Mouse (Mus musculus) small intestine, adult 2 months (tissue): ENCODE data around the gene Il15. TPM values are rescaled to one million over a fixed set of nuclear protein-coding genes. Genes with fewer than 3 reads are reported as not detected.

Experiments used
- H3K27ac ChIP-seq: fragments of 200-500 bp; 2 replicates; pipeline ENCODE4 v1.5.1; 2012; ENCODE audit warnings: low read depth, low read length, control low read depth, inconsistent platforms; ENCODE audit not compliant: insufficient read depth
- H3K27me3 ChIP-seq: fragments of 200-500 bp; 2 replicates; pipeline ENCODE4 v1.6.1; 2012; ENCODE audit warnings: mild to moderate bottlenecking, moderate library complexity, low read length, inconsistent platforms; ENCODE audit not compliant: control insufficient read depth, insufficient read depth
- H3K36me3 ChIP-seq: fragments of 200-500 bp; 2 replicates; pipeline ENCODE4 v1.6.1; 2012; ENCODE audit warnings: mild to moderate bottlenecking, low read length, control low read depth, inconsistent platforms; ENCODE audit not compliant: control insufficient read depth, insufficient read depth
- H3K4me1 ChIP-seq: fragments of 200-500 bp; 2 replicates; pipeline ENCODE4 v1.6.1; 2012; ENCODE audit warnings: low read length, inconsistent platforms, mixed read lengths; ENCODE audit not compliant: control insufficient read depth, insufficient read depth, insufficient read length
- H3K4me3 ChIP-seq: fragments of 200-500 bp; 2 replicates; pipeline ENCODE4 v1.5.1; 2012; ENCODE audit warnings: low read depth, mild to moderate bottlenecking, control low read depth, inconsistent platforms, low read length, moderate library complexity
- CTCF ChIP-seq: fragments of 200-500 bp; IDR thresholded peaks from 2 replicates; pipeline ENCODE4 v1.5.1; 2012; ENCODE audit warnings: low read depth, mild to moderate bottlenecking, control low read depth, inconsistent platforms, low read length, moderate library complexity, mixed read lengths; ENCODE audit not compliant: insufficient replicate concordance, insufficient read length; ENCODE audit errors: extremely low read depth
- POLR2A ChIP-seq: fragments of 200-500 bp; IDR thresholded peaks from 2 replicates; pipeline ENCODE4 v1.6.1; 2012; ENCODE audit warnings: low read depth, mild to moderate bottlenecking, control low read depth, inconsistent platforms, low read length, moderate library complexity
- WGBS: fragments of 180-500 bp; shearing (Covaris S2); methylation state at CpG from one replicate; pipeline ENCODE4 v1.1.7; 2018; 5-methylcytosine and 5-hydroxymethylcytosine counted together
- polyA plus RNA-seq: library from polyadenylated mRNA; depleted of rRNA; stranded (reverse); fragments of >200 nt; gene quantifications from 2 replicates; pipeline ENCODE4 v1.2.3, GENCODE M21; 2012

Gene Il15
- polyA plus RNA-seq, 1 experiment, result 27.2 TPM

- 15% methylated on average over 1 of the region's 1 CpGs for WGBS
- Histone ChIP-seq H3K27ac (no peak overlapping the region), H3K36me3 (peaks cover 10% of the 10 kb centered on the region), H3K4me1 (peaks cover 8% of the 10 kb centered on the region; the same call in 1 of the 2 replicates), H3K27me3 (no peaks in the 10 kb centered on the region), H3K4me3 (no peak overlapping the region)
- TF ChIP-seq POLR2A (no peak), CTCF (no peak)
These were observed 15.4 kb downstream of the Il15 start for GRCm38 (mm10) chr8:82387614-82388013.

GRCm38 (mm10) chr8:82385867-82386266 lies 17.2 kb downstream of the Il15 start:
- no peak for TF ChIP-seq CTCF
- TF ChIP-seq POLR2A, result no peak
- Histone ChIP-seq H3K4me3 (no peak overlapping the region), H3K27me3 (no peaks in the 10 kb centered on the region), H3K36me3 (peaks cover 6% of the 10 kb centered on the region), H3K4me1 (peaks cover 7% of the 10 kb centered on the region; the same call in 1 of the 2 replicates), H3K27ac (no peak overlapping the region)

- no peak overlapping the region for H3K4me3 ChIP-seq
- H3K27me3 ChIP-seq, result no peaks in the 10 kb centered on the region
- peaks cover 7% of the 10 kb centered on the region; the same call in 1 of the 2 replicates for H3K4me1 ChIP-seq
- TF ChIP-seq POLR2A, result no peak
- TF ChIP-seq CTCF, result no peak
- H3K27ac ChIP-seq, result peak overlapping the region; percentile 28; the same call in 1 of the 2 replicates
- 26% methylated on average over 11 of the region's 11 CpGs for whole genome bisulfite sequencing
- peaks cover 5% of the 10 kb centered on the region for H3K36me3 ChIP-seq
These were observed 18.4 kb downstream of the Il15 start for GRCm38 (mm10) chr8:82384458-82385234.

- WGBS, result 62% methylated on average over 3 of the region's 3 CpGs
These were observed 19.7 kb downstream of the Il15 start for GRCm38 (mm10) chr8:82383346-82383745.

GRCm38 (mm10) chr8:82382316-82382715 lies 20.7 kb downstream of the Il15 start:
- 63% methylated on average over 2 of the region's 2 CpGs for WGBS
- Histone ChIP-seq H3K27ac (no peak overlapping the region), H3K4me1 (peaks cover 7% of the 10 kb centered on the region; the same call in 1 of the 2 replicates), H3K36me3 (peaks cover 13% of the 10 kb centered on the region), H3K4me3 (no peak overlapping the region), H3K27me3 (no peaks in the 10 kb centered on the region)
- no peak for TF ChIP-seq POLR2A
- TF ChIP-seq CTCF, result no peak

More at GRCm38 (mm10) chr8:82383346-82383745, 19.7 kb downstream of the Il15 start:
- H3K4me1 ChIP-seq, result peaks cover 7% of the 10 kb centered on the region; the same call in 1 of the 2 replicates
- no peaks in the 10 kb centered on the region for H3K27me3 ChIP-seq
- peaks cover 11% of the 10 kb centered on the region for H3K36me3 ChIP-seq
- no peak for TF ChIP-seq POLR2A
- TF ChIP-seq CTCF, result no peak
- H3K4me3 ChIP-seq, result no peak overlapping the region
- no peak overlapping the region for H3K27ac ChIP-seq

GRCm38 (mm10) chr8:82374470-82374869 lies 28.6 kb downstream of the Il15 start:
- Histone ChIP-seq H3K4me1 (peaks cover 7% of the 10 kb centered on the region; the same call in 1 of the 2 replicates), H3K4me3 (no peak overlapping the region), H3K27me3 (no peaks in the 10 kb centered on the region), H3K36me3 (peaks cover 17% of the 10 kb centered on the region), H3K27ac (no peak overlapping the region)
- no peak for TF ChIP-seq POLR2A
- no peak for TF ChIP-seq CTCF
- 55% methylated on average over 4 of the region's 4 CpGs for WGBS

- TF ChIP-seq POLR2A, result no peak
- TF ChIP-seq CTCF, result no peak
- H3K4me3 ChIP-seq, result no peak overlapping the region
- 75% methylated on average over 6 of the region's 6 CpGs for WGBS
- H3K27ac ChIP-seq, result no peak overlapping the region
- H3K27me3 ChIP-seq, result no peaks in the 10 kb centered on the region
- H3K36me3 ChIP-seq, result peaks cover 11% of the 10 kb centered on the region
- peaks cover 7% of the 10 kb centered on the region; the same call in 1 of the 2 replicates for H3K4me1 ChIP-seq
These were observed 30.2 kb downstream of the Il15 start for GRCm38 (mm10) chr8:82372846-82373245.
